Mouse (Mus musculus): Measurements from ENCODE around the gene Eef2. TPM values are rescaled to one million over a fixed set of nuclear protein-coding genes. Genes with fewer than 3 reads are reported as not detected.

The Eef2 gene
- polyA plus RNA-seq (2012; rRNA removed): 1,158 and 1,360 TPM in 2 replicates

DNA sequence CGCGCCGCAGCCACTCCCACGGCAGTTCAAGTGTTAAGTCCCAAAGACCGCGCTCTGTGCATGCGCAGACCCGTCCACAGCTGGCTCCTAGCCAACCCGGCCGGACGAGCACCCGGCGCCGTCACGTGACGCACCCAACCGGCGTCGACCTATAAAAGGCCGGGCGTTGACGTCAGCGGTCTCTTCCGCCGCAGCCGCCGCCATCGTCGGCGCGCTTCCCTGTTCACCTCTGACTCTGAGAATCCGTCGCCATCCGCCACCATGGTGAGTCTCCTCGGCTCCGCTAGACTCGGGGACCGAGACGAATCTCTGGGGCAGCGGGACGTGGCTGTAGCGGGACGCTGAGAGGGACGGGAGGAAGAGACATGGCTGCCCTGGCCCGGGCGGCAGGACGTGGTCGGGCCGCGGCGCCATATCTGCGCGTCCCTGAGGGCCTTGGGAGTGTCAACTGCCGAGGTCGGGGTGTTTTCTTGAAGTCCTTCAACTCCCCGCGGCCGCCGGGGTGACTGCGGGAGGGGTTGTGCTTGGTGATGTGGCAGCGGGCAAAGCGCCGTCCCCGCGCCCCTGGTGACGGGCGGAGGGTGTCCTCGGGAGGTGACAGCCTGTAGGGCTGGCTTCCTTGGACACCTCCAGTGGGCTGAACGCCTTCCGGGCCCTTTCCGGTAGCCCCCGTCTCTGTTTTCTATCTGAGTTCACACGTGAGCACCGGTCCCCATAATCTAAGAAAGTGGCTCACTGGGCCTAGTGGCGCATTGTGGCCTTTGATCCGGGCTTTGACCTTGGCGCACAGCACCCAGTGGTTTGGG, at the start of gene Eef2:
Eef2 (plus strand) TSS at position 166 of the 806 bp plus-strand sequence.

DNA sequence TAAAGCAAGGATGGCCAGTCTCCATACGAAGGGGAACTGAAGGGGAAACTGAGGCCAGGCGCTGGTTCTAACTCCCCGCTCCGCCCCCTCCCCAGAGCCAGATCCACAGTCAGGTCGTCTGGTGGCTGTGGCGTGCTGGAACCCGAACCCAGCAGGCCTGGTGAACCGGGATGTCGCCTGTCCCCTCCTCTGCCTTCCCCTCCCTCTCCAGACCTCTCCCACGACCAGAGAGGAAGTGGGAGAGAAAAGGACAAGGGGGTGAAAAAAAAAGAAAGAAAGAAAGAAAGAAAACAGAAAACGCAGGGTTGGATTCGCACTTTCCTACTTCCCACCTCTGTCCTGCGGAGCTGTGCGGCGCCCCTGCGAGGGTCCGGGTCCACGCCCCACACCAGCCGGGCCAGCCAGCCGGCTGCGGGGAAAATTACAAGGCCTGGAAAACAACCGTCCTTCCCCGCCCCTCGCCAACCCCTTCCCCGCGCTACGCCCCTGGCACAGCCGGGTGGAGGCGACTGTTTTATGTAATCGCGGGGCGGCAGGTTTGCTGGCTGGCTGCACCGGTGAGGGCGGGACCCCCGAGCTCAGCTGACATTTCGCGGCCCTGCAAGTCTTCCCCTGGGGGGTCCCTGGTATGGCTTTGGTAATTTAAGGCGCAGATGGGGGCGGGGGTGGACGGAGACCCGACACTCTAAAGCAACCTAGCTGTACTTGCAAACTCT, 41.3 kb upstream of the Eef2 start, which contains the start of gene Zbtb7a:
Zbtb7a (plus strand) TSS at position 255 of the 716 bp plus-strand sequence.

DNA sequence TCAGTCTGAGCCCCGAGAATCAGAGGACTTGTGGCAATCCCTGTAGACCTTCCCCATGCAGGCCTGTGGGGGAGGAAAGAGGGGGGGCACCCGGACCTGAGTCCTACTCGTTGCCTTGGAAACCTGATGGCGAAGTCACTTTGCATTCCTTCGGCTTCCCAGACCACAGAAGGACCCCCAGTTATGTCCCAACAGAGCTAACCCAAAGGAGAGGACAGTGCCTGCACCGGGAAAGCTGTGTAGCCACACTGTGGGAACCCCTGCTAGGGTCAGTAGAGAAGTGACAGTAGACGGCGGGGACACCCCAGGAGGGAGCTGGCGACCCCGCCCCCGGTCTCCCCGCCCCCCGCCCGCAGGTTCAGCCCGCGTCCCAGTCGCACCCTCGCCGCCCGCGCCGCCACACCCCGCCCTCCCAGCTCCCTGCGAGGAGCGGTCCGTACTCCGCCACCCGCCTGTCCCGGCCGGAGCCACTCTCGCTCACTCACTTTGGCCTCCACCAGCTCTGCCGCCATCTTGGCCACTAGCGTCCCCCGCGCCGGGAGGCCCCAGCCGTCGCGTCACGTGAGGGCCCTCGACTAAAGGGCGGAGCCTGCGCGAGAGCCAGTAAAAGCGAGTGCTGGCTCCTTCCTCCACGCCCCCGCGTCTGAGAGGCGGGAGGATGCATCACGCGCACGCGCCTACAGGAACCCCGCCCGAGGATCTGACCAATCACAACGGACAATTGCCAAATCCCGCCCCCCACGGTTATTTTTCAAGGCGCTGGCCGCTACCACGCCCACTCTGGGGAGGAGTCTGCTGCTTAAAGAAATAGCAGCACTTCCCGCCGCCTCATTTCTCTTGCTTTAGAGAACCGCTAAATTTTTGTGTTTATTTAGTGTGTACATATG, 9.0 kb upstream of the Eef2 start, which contains the start of gene Pias4:
Pias4 (minus strand) TSS at position 724 of the 887 bp plus-strand sequence.

DNA sequence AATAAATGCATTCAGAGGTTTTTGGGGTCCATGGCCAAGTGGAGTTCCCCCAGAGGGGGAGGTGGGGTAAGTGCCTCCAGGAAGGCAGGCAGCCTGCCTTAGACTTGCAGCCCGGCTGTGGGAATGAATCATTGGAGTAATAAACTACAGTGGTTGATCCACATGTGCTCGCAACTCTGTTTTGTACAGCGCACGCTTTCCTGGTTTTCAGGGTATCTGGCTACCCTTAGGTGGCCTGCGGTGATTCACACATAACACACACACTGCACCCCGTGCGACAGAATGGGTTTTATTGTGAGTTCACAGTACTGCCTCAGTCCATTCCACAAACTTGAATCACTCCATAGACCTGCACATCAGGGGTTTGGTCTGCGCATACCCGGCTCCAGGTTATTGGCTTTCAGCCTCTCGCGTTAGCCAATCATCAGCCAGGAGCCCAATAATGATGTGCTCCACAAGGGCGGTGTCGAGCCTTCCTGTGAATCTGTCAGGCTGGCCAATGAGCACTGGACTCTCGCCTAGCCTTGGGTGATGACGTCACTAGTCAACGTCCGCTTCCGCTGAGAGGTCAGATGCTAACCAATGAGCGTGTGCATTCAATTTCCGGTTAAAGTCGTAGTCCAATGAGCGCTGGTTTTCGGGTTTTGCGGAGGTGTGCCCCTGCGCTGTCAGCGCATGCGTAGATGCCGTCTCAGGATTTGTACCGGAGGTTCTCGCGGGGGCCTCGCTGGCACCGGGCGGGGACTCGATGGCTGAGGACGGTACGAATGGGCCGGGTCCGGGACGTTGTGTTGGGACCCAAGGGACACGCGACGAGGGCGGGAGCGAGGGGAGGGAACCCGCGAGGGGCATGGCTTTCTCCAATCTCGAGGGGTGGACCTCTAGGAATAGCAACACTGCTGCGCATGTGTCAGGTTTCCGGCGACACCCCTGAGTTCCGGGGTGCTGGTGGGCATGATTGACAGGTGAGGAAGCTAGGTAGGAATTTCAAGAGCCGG, 6.2 kb downstream of the Eef2 start, which contains the start of gene Dapk3:
Dapk3 (plus strand) TSS at position 670 of the 998 bp plus-strand sequence.

DNA sequence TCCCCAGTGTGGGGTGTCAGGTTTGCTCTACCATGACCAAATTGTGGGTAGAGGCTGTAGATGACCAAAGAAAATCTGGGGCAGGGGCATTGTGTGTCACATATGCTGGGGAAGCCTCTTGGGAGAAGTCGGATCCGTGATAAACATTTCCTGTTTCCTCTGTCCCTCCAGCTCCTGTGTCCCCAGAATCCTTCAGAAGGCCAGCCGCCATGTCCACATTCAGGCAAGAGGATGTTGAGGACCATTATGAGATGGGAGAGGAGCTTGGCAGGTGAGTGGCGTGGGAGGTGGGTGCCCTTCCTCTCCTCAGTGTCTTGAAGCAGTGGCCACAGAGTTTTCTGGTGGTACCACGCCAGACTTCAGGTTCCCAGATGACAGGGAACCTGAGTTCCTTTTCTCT, 7.4 kb downstream of the Eef2 start, which contains the start of gene 4930442H23Rik:
4930442H23Rik (minus strand) TSS at position 45 of the 400 bp plus-strand sequence.

DNA sequence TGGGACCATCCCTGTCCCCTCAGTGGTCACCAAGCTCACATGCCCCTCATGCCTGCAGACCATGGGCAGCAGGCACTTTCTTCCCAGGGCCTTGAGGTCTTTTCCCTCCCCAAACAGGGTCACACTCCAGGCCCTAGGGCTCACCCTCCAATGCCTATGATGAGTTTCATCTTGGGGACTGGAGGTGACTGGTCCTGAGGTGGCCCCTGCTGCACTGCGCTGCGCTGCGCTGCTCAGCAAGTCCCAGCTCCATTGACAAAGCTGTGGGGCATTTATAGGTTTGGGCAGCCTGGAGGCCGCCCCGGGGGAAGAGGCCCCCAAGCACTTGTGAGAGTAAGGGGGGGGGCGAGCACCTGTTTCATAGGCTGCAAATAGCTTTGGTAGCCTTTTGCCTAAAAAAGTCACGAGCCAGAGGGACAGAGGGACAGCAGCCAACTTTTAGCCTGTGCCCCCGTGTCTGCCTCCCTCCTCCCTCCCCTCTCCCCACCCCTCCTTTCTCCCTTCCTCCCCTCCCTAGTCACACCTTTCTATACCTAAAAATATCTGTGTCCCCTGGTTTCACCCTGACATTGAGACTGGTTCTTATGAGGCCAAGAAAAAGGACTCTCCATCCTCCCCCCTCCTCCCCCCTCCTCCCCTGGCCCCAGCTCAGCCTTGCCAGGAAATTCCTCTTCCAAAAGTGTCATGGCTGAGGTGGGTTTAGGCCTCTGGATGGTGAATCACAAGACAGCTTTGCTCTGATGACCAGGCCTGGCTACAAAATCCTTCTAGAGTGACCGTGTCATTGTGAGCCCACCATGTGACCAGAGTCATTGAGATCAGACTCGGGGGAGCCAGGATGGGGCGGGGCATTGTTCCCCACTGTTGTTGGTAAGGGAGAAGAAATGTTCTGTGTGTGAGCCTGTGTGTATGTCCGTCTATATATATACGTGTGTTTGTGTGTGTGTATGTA, 25.7 kb downstream of the Eef2 start, which contains the start of gene Nmrk2:
Nmrk2 (minus strand) TSS at position 245 of the 952 bp plus-strand sequence.

DNA sequence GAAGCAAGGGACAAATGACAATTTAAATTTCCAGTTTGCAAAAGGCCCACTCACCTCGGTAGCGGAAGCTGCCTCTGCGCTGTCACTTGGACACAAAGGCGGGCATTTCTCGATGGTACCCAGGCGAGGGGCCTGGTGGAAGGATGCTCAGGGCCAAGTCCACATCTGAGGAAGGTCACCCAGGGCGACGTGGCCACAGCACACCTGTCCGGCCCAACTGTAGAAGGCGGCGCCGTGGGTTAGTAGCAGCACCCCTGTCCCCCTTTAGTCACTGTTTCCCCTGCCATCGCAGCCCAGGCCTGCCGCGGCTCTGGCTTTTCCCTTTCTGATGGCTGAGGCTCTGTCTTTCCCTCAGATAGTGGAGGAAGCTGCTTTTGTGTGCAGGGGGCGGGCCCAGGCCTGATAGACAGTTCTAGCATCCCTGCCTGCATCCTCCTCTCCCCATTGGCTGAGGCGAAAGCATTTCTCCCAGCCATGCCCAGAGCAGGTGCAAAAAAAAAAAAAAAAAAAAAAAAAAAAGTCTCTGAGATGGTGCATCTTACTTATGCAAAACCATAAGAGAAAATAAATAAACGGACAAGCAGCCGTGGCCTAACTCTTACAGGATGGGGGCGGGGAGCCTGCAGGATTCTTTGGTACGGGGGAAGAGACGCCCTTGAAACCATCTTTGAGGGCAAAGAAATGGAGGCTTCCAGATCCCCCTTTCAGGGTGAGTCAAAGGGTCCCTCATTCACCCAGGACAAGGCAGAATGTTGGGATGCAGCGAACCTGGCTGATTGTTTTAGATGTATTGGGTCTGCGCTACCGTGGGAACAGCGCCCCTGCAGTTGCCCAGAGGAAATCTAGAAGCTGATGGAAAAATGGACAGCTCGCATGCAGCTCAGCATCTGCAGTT, 54.3 kb downstream of the Eef2 start, which contains the start of gene Atcay:
Atcay (minus strand) TSS at position 396 of the 895 bp plus-strand sequence.

Other genes starting within 250 kb of the Eef2 start
- gene Gadd45b, start 246.6 kb upstream of the Eef2 start, polyA plus RNA-seq (2012; rRNA removed): 12.2 and 15.1 TPM in 2 replicates
- 3.4 and 5.5 TPM in 2 replicates for gene Gng7, start 161.7 kb upstream of the Eef2 start, polyA plus RNA-seq (2012; rRNA removed)
- 5.8 and 6.1 TPM in 2 replicates for gene Diras1, start 151.0 kb upstream of the Eef2 start, polyA plus RNA-seq (2012; rRNA removed)
- 26.5 and 35.6 TPM in 2 replicates for gene Slc39a3, start 139.2 kb upstream of the Eef2 start, polyA plus RNA-seq (2012; rRNA removed)
- gene Sgta, start 116.5 kb upstream of the Eef2 start, polyA plus RNA-seq (2012; rRNA removed): 168 and 193 TPM in 2 replicates
- 62.7 and 69.0 TPM in 2 replicates for gene Thop1, start 106.6 kb upstream of the Eef2 start, polyA plus RNA-seq (2012; rRNA removed)
- gene Creb3l3, start 77.8 kb upstream of the Eef2 start, polyA plus RNA-seq (2012; rRNA removed): 0.52 and 0.73 TPM in 2 replicates
- 167 and 173 TPM in 2 replicates for gene Map2k2, start 70.7 kb upstream of the Eef2 start, polyA plus RNA-seq (2012; rRNA removed)
- gene Zbtb7a, start 41.4 kb upstream of the Eef2 start, polyA plus RNA-seq (2012; rRNA removed): 12.7 and 17.8 TPM in 2 replicates
- gene Pias4, start 8.7 kb upstream of the Eef2 start, polyA plus RNA-seq (2012; rRNA removed): 39.5 and 41.3 TPM in 2 replicates
- 63.2 and 71.7 TPM in 2 replicates for gene Dapk3, start 6.4 kb downstream of the Eef2 start, polyA plus RNA-seq (2012; rRNA removed)
- gene 4930442H23Rik, start 7.2 kb downstream of the Eef2 start, polyA plus RNA-seq (2012; rRNA removed): not detected in 2 replicates
- 0.02 and 0.04 TPM in 2 replicates for gene Nmrk2, start 25.4 kb downstream of the Eef2 start, polyA plus RNA-seq (2012; rRNA removed)
- gene Atcay, start 54.2 kb downstream of the Eef2 start, polyA plus RNA-seq (2012; rRNA removed): 25.0 and 36.7 TPM in 2 replicates
- gene Zfr2, start 56.5 kb downstream of the Eef2 start, polyA plus RNA-seq (2012; rRNA removed): 16.3 and 16.6 TPM in 2 replicates
- gene Matk, start 76.3 kb downstream of the Eef2 start, polyA plus RNA-seq (2012; rRNA removed): 4.0 and 4.3 TPM in 2 replicates
- gene Mrpl54, start 90.3 kb downstream of the Eef2 start, polyA plus RNA-seq (2012; rRNA removed): 91.5 and 109 TPM in 2 replicates
- gene Apba3, start 90.3 kb downstream of the Eef2 start, polyA plus RNA-seq (2012; rRNA removed): 25.6 and 44.9 TPM in 2 replicates
- 2.6 and 4.2 TPM in 2 replicates for gene Tjp3, start 115.0 kb downstream of the Eef2 start, polyA plus RNA-seq (2012; rRNA removed)
- gene Pip5k1c, start 116.3 kb downstream of the Eef2 start, polyA plus RNA-seq (2012; rRNA removed): 84.4 and 91.7 TPM in 2 replicates
- 50.3 and 63.1 TPM in 2 replicates for gene Cactin, start 144.5 kb downstream of the Eef2 start, polyA plus RNA-seq (2012; rRNA removed)
- 2.4 and 3.1 TPM in 2 replicates for gene Tbxa2r, start 152.1 kb downstream of the Eef2 start, polyA plus RNA-seq (2012; rRNA removed)
- gene Gipc3, start 166.6 kb downstream of the Eef2 start, polyA plus RNA-seq (2012; rRNA removed): 0.04 and 0.06 TPM in 2 replicates
- 116 and 139 TPM in 2 replicates for gene Hmg20b, start 173.8 kb downstream of the Eef2 start, polyA plus RNA-seq (2012; rRNA removed)
- 8.6 and 9.0 TPM in 2 replicates for gene Mfsd12, start 180.9 kb downstream of the Eef2 start, polyA plus RNA-seq (2012; rRNA removed)
- 0.28 and 0.31 TPM in 2 replicates for gene 4930404N11Rik, start 189.2 kb downstream of the Eef2 start, polyA plus RNA-seq (2012; rRNA removed)
- 91.8 and 113 TPM in 2 replicates for gene Fzr1, start 201.9 kb downstream of the Eef2 start, polyA plus RNA-seq (2012; rRNA removed)
- 56.2 and 57.9 TPM in 2 replicates for gene Dohh, start 207.8 kb downstream of the Eef2 start, polyA plus RNA-seq (2012; rRNA removed)
- 3.9 and 4.3 TPM in 2 replicates for gene Gm48551, start 207.8 kb downstream of the Eef2 start, polyA plus RNA-seq (2012; rRNA removed)
- 5.2 and 8.2 TPM in 2 replicates for gene Gm48552, start 212.4 kb downstream of the Eef2 start, polyA plus RNA-seq (2012; rRNA removed)
- gene Smim24, start 216.4 kb downstream of the Eef2 start, polyA plus RNA-seq (2012; rRNA removed): 3.7 and 5.0 TPM in 2 replicates